Mouse (Mus musculus) telencephalon, adult 2 months (tissue): ENCODE results near the gene Adgrf1.

Experiments
- DNase-seq: peaks from one replicate; pipeline ENCODE4 v3.0.0-alpha.2; 2011; ENCODE audit warnings: low read depth, low spot score

The Adgrf1 gene

GRCm38 (mm10) chr17:43267046-43267749 lies 2.9 kb upstream of the Adgrf1 start:
- no peak for DNase-seq

GRCm38 (mm10) chr17:43276220-43276619 lies 6.1 kb downstream of the Adgrf1 start:
- no peak for DNase-seq

GRCm38 (mm10) chr17:43277223-43277622 lies 7.1 kb downstream of the Adgrf1 start:
- DNase-seq: peak; percentile 21

GRCm38 (mm10) chr17:43279671-43280070 lies 9.5 kb downstream of the Adgrf1 start:
- no peak for DNase-seq

GRCm38 (mm10) chr17:43282353-43282752 lies 12.2 kb downstream of the Adgrf1 start:
- peak; percentile 24 for DNase-seq

- no peak for DNase-seq
These were observed 12.7 kb downstream of the Adgrf1 start for GRCm38 (mm10) chr17:43282828-43283227.

GRCm38 (mm10) chr17:43299515-43299914 lies 29.4 kb downstream of the Adgrf1 start:
- no peak for DNase-seq

- DNase-seq: no peak
These were observed 56.0 kb downstream of the Adgrf1 start for GRCm38 (mm10) chr17:43325986-43326671.

GRCm38 (mm10) chr17:43326726-43327700 lies 56.9 kb downstream of the Adgrf1 start:
- peak; percentile 18 for DNase-seq

- no peak for DNase-seq
These were observed 57.7 kb downstream of the Adgrf1 start for GRCm38 (mm10) chr17:43327810-43328209.

GRCm38 (mm10) chr17:43329216-43329615 lies 59.1 kb downstream of the Adgrf1 start:
- DNase-seq: no peak

- DNase-seq: no peak
These were observed 59.6 kb downstream of the Adgrf1 start for GRCm38 (mm10) chr17:43329761-43330183.

GRCm38 (mm10) chr17:43332686-43333085 lies 62.6 kb downstream of the Adgrf1 start:
- DNase-seq: no peak

GRCm38 (mm10) chr17:43334074-43334473 lies 63.9 kb downstream of the Adgrf1 start:
- no peak for DNase-seq

GRCm38 (mm10) chr17:43337643-43338042 lies 67.5 kb downstream of the Adgrf1 start:
- no peak for DNase-seq

GRCm38 (mm10) chr17:43338279-43338678 lies 68.2 kb downstream of the Adgrf1 start:
- DNase-seq: no peak

- peak; percentile 49 for DNase-seq
These were observed 76.4 kb downstream of the Adgrf1 start for GRCm38 (mm10) chr17:43346499-43346898.

GRCm38 (mm10) chr17:43357902-43358539 lies 87.9 kb downstream of the Adgrf1 start:
- no peak for DNase-seq

- no peak for DNase-seq
These were observed 89.9 kb downstream of the Adgrf1 start, which contains the start of gene Adgrf5 for GRCm38 (mm10) chr17:43359826-43360619. TSS of gene Adgrf5 (plus strand) at chr17:43360451.

GRCm38 (mm10) chr17:43361021-43361420 lies 90.9 kb downstream of the Adgrf1 start:
- no peak for DNase-seq

GRCm38 (mm10) chr17:43362362-43362761 lies 92.2 kb downstream of the Adgrf1 start:
- no peak for DNase-seq
